Comparison of ENCODE assay signal across 23 mouse cellular contexts in the genomic region with DNA sequence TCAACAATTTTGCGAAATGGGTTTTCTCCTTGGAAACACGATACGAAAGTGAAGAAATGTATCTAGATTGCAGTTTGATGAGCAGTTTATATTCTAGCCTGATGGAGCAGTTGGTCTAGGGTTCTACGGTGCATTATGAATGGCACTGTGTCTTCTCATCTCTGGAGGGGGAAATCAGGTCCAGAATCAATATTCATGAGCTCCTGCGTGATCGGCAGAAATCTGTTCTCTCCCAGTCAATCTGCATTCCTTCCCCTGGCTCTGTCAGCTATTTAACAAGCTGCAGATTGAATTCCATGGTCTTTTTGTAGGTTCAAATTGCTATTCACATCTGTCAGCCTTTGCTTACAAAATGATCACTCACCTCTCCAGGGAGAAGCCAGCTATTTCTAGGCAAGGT. TPM values are rescaled to one million over a fixed set of nuclear protein-coding genes. Genes with fewer than 3 reads are reported as not detected.
A peak's percentile ranks its signal among the peaks of the same experiment; 100 is the strongest.
DNase-seq lines count a peak whose midpoint lies in the region; ATAC-seq and TF ChIP-seq lines count a peak whose summit lies in the region.
"Had no signal": no experiment of that assay in that cellular context is flagged by ENCODE, and none has a peak within 500 bp of the region (broad histone marks: within the 10 kb centered on the region; RNA-seq: fewer than 3 reads in every experiment).

No protein-coding gene starts in this region.

- 43% methylated on average over 6 of the region's 6 CpGs for WGBS in neural tube, embryonic 13.5 days
- WGBS in forebrain, embryonic 15.5 days, result 15% methylated on average over 6 of the region's 6 CpGs
- 21% methylated on average over 6 of the region's 6 CpGs for WGBS in hindbrain, embryonic 14.5 days
- whole genome bisulfite sequencing in midbrain, postnatal 0 days, result 29% methylated on average over 6 of the region's 6 CpGs

- peaks cover 9% of the 10 kb centered on the region for H3K4me1 ChIP-seq in neural tube, embryonic 13.5 days (replicated peaks)
- peaks cover 23% of the 10 kb centered on the region for H3K4me1 ChIP-seq in forebrain, embryonic 15.5 days
- 0 out of 2 replicates have a peak, but pooled peaks cover 7% of the 10 kb centered on the region for H3K4me1 ChIP-seq in hindbrain, embryonic 14.5 days (replicated peaks; ENCODE audit: control insufficient read depth, insufficient read depth, low read length)
- H3K4me1 ChIP-seq in midbrain, postnatal 0 days (ENCODE audit: insufficient read depth, low read length), result 0 out of 2 replicates have a peak, but pooled peaks cover 3% of the 10 kb centered on the region
- H3K4me1 ChIP-seq: embryonic facial prominence, embryonic 15.5 days; heart, embryonic 10.5 days; limb, embryonic 15.5 days; neural tube, embryonic 15.5 days had no signal

- no peaks in the 10 kb centered on the region for H3K9me3 ChIP-seq in neural tube, embryonic 13.5 days
- H3K9me3 ChIP-seq in forebrain, embryonic 15.5 days, result no peaks in the 10 kb centered on the region
- no peaks in the 10 kb centered on the region for H3K9me3 ChIP-seq in hindbrain, embryonic 14.5 days (ENCODE audit: control insufficient read depth, low read length)
- no peaks in the 10 kb centered on the region for H3K9me3 ChIP-seq in midbrain, postnatal 0 days (ENCODE audit: low read length)
- H3K9me3 ChIP-seq: embryonic facial prominence, embryonic 15.5 days; G1E; heart, embryonic 10.5 days; limb, embryonic 15.5 days; neural tube, embryonic 15.5 days had no signal

- H3K27ac ChIP-seq in neural tube, embryonic 13.5 days (replicated peaks), result peak overlapping the region; percentile 23; the same call in 1 of the 2 replicates
- peak overlapping the region; percentile 64 for H3K27ac ChIP-seq in forebrain, embryonic 15.5 days (replicated peaks)
- peak overlapping the region; percentile 16 for H3K27ac ChIP-seq in hindbrain, embryonic 14.5 days
- 0 out of 2 replicates have a peak overlapping the region, but pooled peaks have one; percentile 4 for H3K27ac ChIP-seq in midbrain, postnatal 0 days (ENCODE audit: low read depth, low read length)
- H3K27ac ChIP-seq: embryonic facial prominence, embryonic 15.5 days; heart, embryonic 10.5 days; limb, embryonic 15.5 days; neural tube, embryonic 15.5 days had no signal

- H3K9ac ChIP-seq in neural tube, embryonic 13.5 days, result no peak overlapping the region
- no peak overlapping the region for H3K9ac ChIP-seq in forebrain, embryonic 15.5 days (replicated peaks)
- no peak overlapping the region for H3K9ac ChIP-seq in hindbrain, embryonic 14.5 days
- no peak overlapping the region for H3K9ac ChIP-seq in midbrain, postnatal 0 days (replicated peaks; ENCODE audit: low read length, poor library complexity, severe bottlenecking)
- H3K9ac ChIP-seq: embryonic facial prominence, embryonic 15.5 days; limb, embryonic 15.5 days; liver, postnatal 0 days; neural tube, embryonic 15.5 days had no signal

- no peaks in the 10 kb centered on the region for H3K36me3 ChIP-seq in neural tube, embryonic 13.5 days
- H3K36me3 ChIP-seq in forebrain, embryonic 15.5 days, result no peaks in the 10 kb centered on the region
- H3K36me3 ChIP-seq in hindbrain, embryonic 14.5 days (replicated peaks; ENCODE audit: control insufficient read depth, insufficient read depth), result no peaks in the 10 kb centered on the region
- H3K36me3 ChIP-seq in midbrain, postnatal 0 days (ENCODE audit: insufficient read depth, low read length), result no peaks in the 10 kb centered on the region
- H3K36me3 ChIP-seq: embryonic facial prominence, embryonic 15.5 days; G1E; heart, embryonic 10.5 days; limb, embryonic 15.5 days; neural tube, embryonic 15.5 days had no signal

- H3K4me2 ChIP-seq in neural tube, embryonic 13.5 days, result no peak overlapping the region
- no peak overlapping the region for H3K4me2 ChIP-seq in forebrain, embryonic 15.5 days (replicated peaks)
- H3K4me2 ChIP-seq in hindbrain, embryonic 14.5 days (replicated peaks), result no peak overlapping the region
- no peak overlapping the region for H3K4me2 ChIP-seq in midbrain, postnatal 0 days (ENCODE audit: low read depth, low read length, poor library complexity, severe bottlenecking)
- H3K4me2 ChIP-seq: embryonic facial prominence, embryonic 15.5 days; limb, embryonic 15.5 days; neural tube, embryonic 15.5 days had no signal

- no peak for TF ChIP-seq CTCF in midbrain, postnatal 0 days (IDR thresholded peaks at IDR 0.05)

- DNase-seq in neural tube, embryonic 10.5 days (ENCODE audit: extremely low spot score, low spot score), result no peak
- no peak for DNase-seq in hindbrain, embryonic 14.5 days (ENCODE audit: low spot score)
- DNase-seq in midbrain, postnatal 0 days (ENCODE audit: low spot score), result no peak
- no peak for DNase-seq in gastrocnemius, adult 8-10 months (ENCODE audit: low spot score in 2 of 2)
- DNase-seq in T-cell, adult 2 months (ENCODE audit: low spot score), result no peak
- no peak for DNase-seq in adrenal gland, postnatal 4 days (ENCODE audit: low spot score in 2 of 2)
- DNase-seq: cerebellum, adult 8-10 months; gastrocnemius, postnatal 36 days; heart, postnatal 10 days; kidney, adult 8-10 months; kidney, postnatal 36 days; layer of hippocampus, postnatal 36 days; liver, postnatal 0 days; lung, postnatal 36 days had no signal

- no peaks in the 10 kb centered on the region for H3K27me3 ChIP-seq in neural tube, embryonic 13.5 days
- H3K27me3 ChIP-seq in forebrain, embryonic 15.5 days, result no peaks in the 10 kb centered on the region
- H3K27me3 ChIP-seq in hindbrain, embryonic 14.5 days (ENCODE audit: control insufficient read depth, insufficient read depth, low read length), result no peaks in the 10 kb centered on the region
- no peaks in the 10 kb centered on the region for H3K27me3 ChIP-seq in midbrain, postnatal 0 days (ENCODE audit: insufficient read depth, low read length)
- H3K27me3 ChIP-seq: embryonic facial prominence, embryonic 15.5 days; limb, embryonic 15.5 days; neural tube, embryonic 15.5 days had no signal

- no peak overlapping the region for H3K4me3 ChIP-seq in neural tube, embryonic 13.5 days
- no peak overlapping the region for H3K4me3 ChIP-seq in forebrain, embryonic 15.5 days
- no peak overlapping the region for H3K4me3 ChIP-seq in hindbrain, embryonic 14.5 days (replicated peaks; ENCODE audit: low read length)
- H3K4me3 ChIP-seq in midbrain, postnatal 0 days (ENCODE audit: low read depth, low read length), result no peak overlapping the region
- H3K4me3 ChIP-seq: embryonic facial prominence, embryonic 15.5 days; heart, embryonic 10.5 days; limb, embryonic 15.5 days; neural tube, embryonic 15.5 days had no signal

- ATAC-seq in neural tube, embryonic 13.5 days (ENCODE audit: low read depth), result no peak
- peak; percentile 80 for ATAC-seq in forebrain, embryonic 15.5 days (replicated peaks)
- ATAC-seq in hindbrain, embryonic 14.5 days (ENCODE audit: low FRiP score), result no peak; the same call in 1 of the 2 replicates
- ATAC-seq in midbrain, postnatal 0 days (ENCODE audit: low FRiP score), result no peak
- ATAC-seq: inflammation-experienced regulatory T-cells, adult 6 months; liver, postnatal 0 days had no signal

RNA-seq across cellular contexts. Expression of a gene that starts 49.8 kb away (rescaled TPM):
- polyA plus RNA-seq in neural tube, embryonic 13.5 days (2015; fragmentation: Nextera tagmentation; extraction: Ambion mirVana), result 0.63 and 0.95 TPM in 2 replicates
- polyA plus RNA-seq in forebrain, embryonic 15.5 days (2015; fragmentation: Nextera tagmentation; extraction: Ambion mirVana), result 1.1 and 1.3 TPM in 2 replicates
- 1.4 and 1.5 TPM in 2 replicates for polyA plus RNA-seq in hindbrain, embryonic 14.5 days (2014; fragmentation: Nextera tagmentation; extraction: Ambion mirVana)
- total RNA-seq in midbrain, postnatal 0 days (2014; rRNA removed), result 26.7 and 29.0 TPM in 2 replicates
- 1.9 and 2.0 TPM in 2 replicates for polyA plus RNA-seq in midbrain, postnatal 0 days (2015; fragmentation: Nextera tagmentation; extraction: Ambion mirVana)
- not detected for total RNA-seq in gastrocnemius, adult 8-10 months (2022)
- under 1 TPM in 1 of 2 experiments, not detected in 1; 0.20 TPM for total RNA-seq in adrenal gland, postnatal 4 days (2021)
- total RNA-seq: common myeloid progenitor, adult 5-6 weeks; gastrocnemius, postnatal 36 days had no signal
- polyA plus RNA-seq: G1E; inflammation-experienced regulatory T-cells, adult 6 months had no signal

Comparison
In these comparisons a context has a peak if more than half of its experiments do, and no peak if none do; other contexts are left out.
1. H3K27ac ChIP-seq: peak in every context shown above with its lines; median percentile 64 in forebrain, embryonic 15.5 days; 23 in neural tube, embryonic 13.5 days; 16 in hindbrain, embryonic 14.5 days; 4 in midbrain, postnatal 0 days.